Mouse (Mus musculus) CH12.LX (cell line): ENCODE measurements around the gene Snrpd3. TPM values are rescaled to one million over a fixed set of nuclear protein-coding genes. Genes with fewer than 3 reads are reported as not detected.
"Not testable (repeated sequence)": the region's sequence is repeated elsewhere in the genome, so short reads cannot be mapped to it uniquely, and the experiment has no call there.

Experiments
- DNase-seq: peaks from one replicate; pipeline ENCODE4 v3.0.0-alpha.2; 2013; ENCODE audit errors: extremely low read depth
- H3K27ac ChIP-seq: 2 replicates; pipeline ENCODE4 v1.5.1; 2012; ENCODE audit warnings: low read depth, mild to moderate bottlenecking, control low read depth, moderate library complexity; ENCODE audit not compliant: insufficient read depth
- H3K27me3 ChIP-seq: replicated peaks from 2 replicates; pipeline ENCODE3; 2012; ENCODE audit warnings: inconsistent platforms
- H3K36me3 ChIP-seq, 2 experiments: replicated peaks in 1 of 2; 2 replicates each; pipeline versions ENCODE3 to v1.6.1; 2012; ENCODE audit warnings: inconsistent platforms in 1 of 2, low read length in 1 of 2, mild to moderate bottlenecking in 1 of 2, mixed read lengths in 1 of 2, moderate library complexity in 1 of 2; ENCODE audit not compliant: control insufficient read depth in 1 of 2, insufficient read depth in 1 of 2
- H3K4me1 ChIP-seq, 2 experiments: 2 replicates each; pipeline ENCODE4 v1.6.1; 2012; ENCODE audit warnings: inconsistent platforms in 1 of 2, moderate library complexity in 1 of 2; ENCODE audit not compliant: insufficient read depth in 2 of 2, control insufficient read depth in 1 of 2
- H3K4me2 ChIP-seq: 2 replicates; pipeline ENCODE4 v1.6.1; 2012; ENCODE audit warnings: low read depth, mild to moderate bottlenecking, control low read depth; ENCODE audit not compliant: poor library complexity, insufficient read depth, severe bottlenecking
- H3K4me3 ChIP-seq, 3 experiments: fragments of 150-350 bp in 1 of 3; sonication (generic) in 1 of 3; replicated peaks in 1 of 3; 2 replicates each; pipeline versions ENCODE3 to v1.5.1; 2011 to 2012; ENCODE audit warnings: low read depth in 2 of 3, low read length in 2 of 3, mild to moderate bottlenecking in 2 of 3, moderate library complexity in 2 of 3, control low read depth in 1 of 3, improper control_type of control experiment in 1 of 3, inconsistent platforms in 1 of 3, mixed read lengths in 1 of 3; ENCODE audit not compliant: poor library complexity in 1 of 3
- H3K79me2 ChIP-seq: replicated peaks from 2 replicates; pipeline ENCODE4 v1.6.1; 2012; ENCODE audit warnings: mild to moderate bottlenecking, moderate library complexity; ENCODE audit not compliant: control insufficient read depth, poor library complexity, insufficient read depth, severe bottlenecking; ENCODE audit errors: extremely low read depth
- H3K9ac ChIP-seq: 2 replicates; pipeline ENCODE4 v1.6.1; 2012; ENCODE audit warnings: low read depth, mild to moderate bottlenecking, control low read depth, moderate library complexity; ENCODE audit not compliant: insufficient read depth
- H3K9me3 ChIP-seq: replicated peaks from 2 replicates; pipeline ENCODE3; 2012; ENCODE audit warnings: low read length, inconsistent platforms, mixed read lengths
- BHLHE40 ChIP-seq: IDR thresholded peaks from 2 replicates; pipeline ENCODE4 v1.6.1; 2011; ENCODE audit warnings: mild to moderate bottlenecking, low read depth, low read length, improper control_type of control experiment
- CHD2 ChIP-seq: IDR thresholded peaks from 2 replicates; pipeline ENCODE4 v1.6.1; 2011; ENCODE audit warnings: low read length, improper control_type of control experiment
- CTCF ChIP-seq, 2 experiments: IDR thresholded peaks in 1 of 2; conservative IDR thresholded peaks in 1 of 2; 2 replicates each; pipeline ENCODE4 v1.5.1; 2011 to 2012; ENCODE audit warnings: low read depth in 2 of 2, low read length in 2 of 2, improper control_type of control experiment in 1 of 2, inconsistent platforms in 1 of 2, mild to moderate bottlenecking in 1 of 2, moderate library complexity in 1 of 2
- E2F4 ChIP-seq: IDR thresholded peaks from 2 replicates; pipeline ENCODE4 v1.6.1; 2011; ENCODE audit warnings: low read depth, low read length, improper control_type of control experiment; ENCODE audit not compliant: insufficient replicate concordance
- ELF1 ChIP-seq: IDR thresholded peaks from 2 replicates; pipeline ENCODE4 v1.6.1; 2014; ENCODE audit warnings: low read depth, mild to moderate bottlenecking, inconsistent platforms, low read length, improper control_type of control experiment
- ETS1 ChIP-seq: conservative IDR thresholded peaks from 2 replicates; pipeline ENCODE4 v1.6.1; 2012; ENCODE audit warnings: low read depth, mild to moderate bottlenecking, inconsistent platforms, low read length, improper control_type of control experiment, moderate library complexity
- IRF4 ChIP-seq: IDR thresholded peaks from 2 replicates; pipeline ENCODE4 v1.6.1; 2014; ENCODE audit warnings: low read depth, mild to moderate bottlenecking, inconsistent platforms, low read length, improper control_type of control experiment
- MAZ ChIP-seq: IDR thresholded peaks from 2 replicates; pipeline ENCODE4 v1.6.1; 2012; ENCODE audit warnings: low read depth, mild to moderate bottlenecking, inconsistent platforms, low read length, improper control_type of control experiment, moderate library complexity
- MXI1 ChIP-seq: IDR thresholded peaks from 2 replicates; pipeline ENCODE4 v1.6.1; 2011; ENCODE audit warnings: mild to moderate bottlenecking, low read depth, low read length, improper control_type of control experiment
- MYC ChIP-seq: IDR thresholded peaks from 2 replicates; pipeline ENCODE4 v1.6.1; 2011; ENCODE audit warnings: low read depth, mild to moderate bottlenecking, improper control_type of control experiment, low read length
- NELFE ChIP-seq: IDR thresholded peaks from 2 replicates; pipeline ENCODE4 v1.6.1; 2011; ENCODE audit warnings: low read depth, low read length, improper control_type of control experiment
- NRF1 ChIP-seq: IDR thresholded peaks from 2 replicates; pipeline ENCODE4 v1.6.1; 2014; ENCODE audit warnings: low read depth, mild to moderate bottlenecking, inconsistent platforms, low read length, improper control_type of control experiment, moderate library complexity
- POLR2AphosphoS2 ChIP-seq: IDR thresholded peaks from 2 replicates; pipeline ENCODE4 v1.6.1; 2011; ENCODE audit warnings: low read depth, low read length, improper control_type of control experiment
- RCOR1 ChIP-seq: conservative IDR thresholded peaks from 2 replicates; pipeline ENCODE4 v1.6.1; 2012; ENCODE audit warnings: low read depth, mild to moderate bottlenecking, inconsistent platforms, low read length, improper control_type of control experiment
- SMC3 ChIP-seq: IDR thresholded peaks from 2 replicates; pipeline ENCODE4 v1.6.1; 2011; ENCODE audit warnings: low read depth, low read length, improper control_type of control experiment
- ZC3H11A ChIP-seq: IDR thresholded peaks from 2 replicates; pipeline ENCODE4 v1.6.1; 2012; ENCODE audit warnings: low read depth, mild to moderate bottlenecking, inconsistent platforms, low read length, improper control_type of control experiment
- ZKSCAN1 ChIP-seq: IDR thresholded peaks from 2 replicates; pipeline ENCODE4 v1.6.1; 2012; ENCODE audit warnings: low read depth, inconsistent platforms, low read length, improper control_type of control experiment, borderline replicate concordance
- ZMIZ1 ChIP-seq: IDR thresholded peaks from 2 replicates; pipeline ENCODE4 v1.6.1; 2012; ENCODE audit warnings: low read depth, mild to moderate bottlenecking, inconsistent platforms, low read length, improper control_type of control experiment
- ZNF384 ChIP-seq: IDR thresholded peaks from 2 replicates; pipeline ENCODE4 v1.6.1; 2012; ENCODE audit warnings: low read depth, low read length, improper control_type of control experiment, inconsistent platforms
- dilution Hi-C: fragments of 300-500 bp; cut with MboI; formaldehyde crosslinking; loops from 2 replicates; pipeline ENCODE4 v1.14.3; 2020; ENCODE audit warnings: low sequenced_read_pairs; ENCODE audit not compliant: extremely low pct_unique_long_range_greater_than_20kb, extremely low pct_ligation_motif_present
- in situ Hi-C: fragments of 300-500 bp; cut with MboI; formaldehyde crosslinking; loops from 3 replicates; pipeline ENCODE4 v1.14.3; 2019; ENCODE audit warnings: low sequenced_read_pairs, low pct_ligation_motif_present, low pct_unique_long_range_greater_than_20kb, mixed read lengths
- polyA plus RNA-seq: library from polyadenylated mRNA; unstranded; fragments of >175 nt; gene quantifications from 2 replicates; pipeline ENCODE4 v1.2.1, GENCODE M21; 2012; ENCODE audit warnings: low read depth; ENCODE audit not compliant: insufficient read length
- total RNA-seq, 2 experiments: library from RNA; depleted of rRNA; stranded (reverse); fragments of 300-350 nt in 1 of 2; fragments of >200 nt in 1 of 2; gene quantifications; 2 replicates each; pipeline ENCODE4 v1.2.3; 2012 to 2014

Gene Snrpd3
- total and polyA plus RNA-seq, 3 experiments, result 57.8 to 554 (median 101) TPM

GRCm38 (mm10) chr10:75505928-75506327, 11.4 kb upstream of the Snrpd3 start:
- in situ Hi-C loops, result loop anchor here (10.0 kb wide), 1 partner anchor 61 kb away; no protein-coding TSS in a partner anchor
- H3K9me3 ChIP-seq, H3K9ac ChIP-seq, H3K27me3 ChIP-seq, H3K27ac ChIP-seq, dilution Hi-C loops, H3K4me2 ChIP-seq, H3K4me3 ChIP-seq, H3K79me2 ChIP-seq, DNase-seq: not testable (repeated sequence)
- TF ChIP-seq ZNF384, result peak; percentile 42; the same call in 1 of the 2 replicates
- H3K4me1 ChIP-seq, result peaks cover 7 to 12% of the 10 kb centered on the region in 2 experiments
- peaks cover 36 to 48% of the 10 kb centered on the region in 2 experiments for H3K36me3 ChIP-seq

- dilution Hi-C loops, result no loop called here
- peaks cover 7 to 37% of the 10 kb centered on the region in 2 experiments for H3K4me1 ChIP-seq
- in situ Hi-C loops, result no loop called here
Measured at GRCm38 (mm10) chr10:75510446-75510845, 6.9 kb upstream of the Snrpd3 start.

GRCm38 (mm10) chr10:75511060-75511459, 6.3 kb upstream of the Snrpd3 start:
- dilution Hi-C loops, result no loop called here
- H3K4me2 ChIP-seq, result no peak overlapping the region
- peaks cover 48 to 68% of the 10 kb centered on the region in 2 experiments for H3K36me3 ChIP-seq
- H3K9me3 ChIP-seq, result no peaks in the 10 kb centered on the region
- peaks cover 12 to 44% of the 10 kb centered on the region in 2 experiments for H3K4me1 ChIP-seq
- no peak for TF ChIP-seq ELF1
- H3K4me3 ChIP-seq, result no peak overlapping the region
- no peaks in the 10 kb centered on the region for H3K27me3 ChIP-seq
- no peak overlapping the region for H3K27ac ChIP-seq
- no peak for DNase-seq
- H3K9ac ChIP-seq, result no peak overlapping the region
- in situ Hi-C loops, result no loop called here
- H3K79me2 ChIP-seq, result no peaks in the 10 kb centered on the region; the same call in 1 of the 2 replicates

More at GRCm38 (mm10) chr10:75510446-75510845, 6.9 kb upstream of the Snrpd3 start:
- TF ChIP-seq POLR2AphosphoS2, result no peak
- no peak for TF ChIP-seq ELF1
- no peaks in the 10 kb centered on the region for H3K27me3 ChIP-seq
- H3K9me3 ChIP-seq, result no peaks in the 10 kb centered on the region
- peaks cover 48 to 68% of the 10 kb centered on the region in 2 experiments for H3K36me3 ChIP-seq
- H3K4me3 ChIP-seq, result no peak overlapping the region
- no peaks in the 10 kb centered on the region; the same call in 1 of the 2 replicates for H3K79me2 ChIP-seq
- H3K4me2 ChIP-seq, result no peak overlapping the region
- no peak for DNase-seq
- no peak overlapping the region for H3K9ac ChIP-seq
- no peak overlapping the region for H3K27ac ChIP-seq

- dilution Hi-C loops, result no loop called here
- no peak for DNase-seq
- H3K27me3 ChIP-seq, result no peaks in the 10 kb centered on the region
- no peak overlapping the region for H3K4me2 ChIP-seq
- no peaks in the 10 kb centered on the region for H3K9me3 ChIP-seq
- H3K27ac ChIP-seq, result no peak overlapping the region
- H3K36me3 ChIP-seq, result peaks cover 48 to 65% of the 10 kb centered on the region in 2 experiments
- no peak overlapping the region for H3K4me3 ChIP-seq
- in situ Hi-C loops, result no loop called here
- no peak overlapping the region for H3K9ac ChIP-seq
- H3K79me2 ChIP-seq, result no peaks in the 10 kb centered on the region; the same call in 1 of the 2 replicates
- peaks cover 15 to 50% of the 10 kb centered on the region in 2 experiments for H3K4me1 ChIP-seq
- TF ChIP-seq NRF1, result no peak
- no peak for TF ChIP-seq CTCF (conservative IDR thresholded peaks at IDR 0.05 in 1 of 2, IDR thresholded peaks at IDR 0.05 in 1 of 2; ENCODE audit: low read depth in 2 of 2, low read length in 2 of 2)
- TF ChIP-seq ETS1, result no peak
- TF ChIP-seq ZKSCAN1, result no peak
- no peak for TF ChIP-seq MYC
- no peak for TF ChIP-seq E2F4
- TF ChIP-seq MAZ, result no peak
- no peak for TF ChIP-seq BHLHE40
- TF ChIP-seq IRF4, result no peak
- no peak for TF ChIP-seq ZMIZ1
- TF ChIP-seq SMC3, result no peak
- TF ChIP-seq RCOR1, result no peak
- no peak for TF ChIP-seq NELFE
- TF ChIP-seq CHD2, result no peak
- TF ChIP-seq MXI1, result no peak
- TF ChIP-seq ZC3H11A, result no peak
Measured at GRCm38 (mm10) chr10:75511897-75512296, 5.5 kb upstream of the Snrpd3 start.
